Mouse (Mus musculus): ENCODE results near the gene Spg7.
"Not testable (repeated sequence)": the region's sequence is repeated elsewhere in the genome, so short reads cannot be mapped to it uniquely, and the experiment has no call there.

Spg7 gene

GRCm38 (mm10) chr8:123101735-123102685 is 39.3 kb downstream of the Spg7 start, which contains the start of gene Rpl13:
TSS of gene Rpl13 (plus strand) at chr8:123102350.
- DNase-seq, result peak; percentile 96

- not testable (repeated sequence) for DNase-seq
These were observed 40.1 kb downstream of the Spg7 start for GRCm38 (mm10) chr8:123102855-123103254.

GRCm38 (mm10) chr8:123103285-123103684 is 40.5 kb downstream of the Spg7 start:
- no peak for DNase-seq

- DNase-seq, result no peak
These were observed 41.5 kb downstream of the Spg7 start for GRCm38 (mm10) chr8:123104046-123104767.

GRCm38 (mm10) chr8:123105553-123106326 is 43.0 kb downstream of the Spg7 start:
- no peak for DNase-seq

- no peak for DNase-seq
These were observed 43.8 kb downstream of the Spg7 start for GRCm38 (mm10) chr8:123106531-123106930.

- no peak for DNase-seq
These were observed 45.3 kb downstream of the Spg7 start for GRCm38 (mm10) chr8:123108010-123108409.

GRCm38 (mm10) chr8:123108953-123109352 is 46.2 kb downstream of the Spg7 start:
- DNase-seq, result no peak

GRCm38 (mm10) chr8:123110649-123111048 is 47.9 kb downstream of the Spg7 start:
- DNase-seq, result peak; percentile 71

GRCm38 (mm10) chr8:123112892-123113291 is 50.1 kb downstream of the Spg7 start:
- no peak for DNase-seq

- DNase-seq, result no peak
These were observed 51.2 kb downstream of the Spg7 start for GRCm38 (mm10) chr8:123113908-123114469.

- DNase-seq, result no peak
These were observed 51.9 kb downstream of the Spg7 start for GRCm38 (mm10) chr8:123114644-123115043.

GRCm38 (mm10) chr8:123117127-123117731 is 54.5 kb downstream of the Spg7 start, which contains the start of gene Cpne7:
TSS of gene Cpne7 (plus strand) at chr8:123117374.
- peak; percentile 77 for DNase-seq

- DNase-seq, result no peak
These were observed 55.0 kb downstream of the Spg7 start for GRCm38 (mm10) chr8:123117744-123118143.

- no peak for DNase-seq
These were observed 59.3 kb downstream of the Spg7 start for GRCm38 (mm10) chr8:123122059-123122458.

- no peak for DNase-seq
These were observed 59.9 kb downstream of the Spg7 start for GRCm38 (mm10) chr8:123122670-123123069.

GRCm38 (mm10) chr8:123126193-123126816 is 63.6 kb downstream of the Spg7 start:
- DNase-seq, result peak; percentile 79

GRCm38 (mm10) chr8:123131041-123131440 is 68.3 kb downstream of the Spg7 start:
- DNase-seq, result no peak

- DNase-seq, result no peak
These were observed 70.2 kb downstream of the Spg7 start for GRCm38 (mm10) chr8:123132953-123133352.

GRCm38 (mm10) chr8:123134149-123134713 is 71.5 kb downstream of the Spg7 start:
- DNase-seq, result no peak

GRCm38 (mm10) chr8:123135406-123135805 is 72.7 kb downstream of the Spg7 start:
- no peak for DNase-seq
